Mouse (Mus musculus): Measurements from ENCODE around the gene Odf4.

DNA sequence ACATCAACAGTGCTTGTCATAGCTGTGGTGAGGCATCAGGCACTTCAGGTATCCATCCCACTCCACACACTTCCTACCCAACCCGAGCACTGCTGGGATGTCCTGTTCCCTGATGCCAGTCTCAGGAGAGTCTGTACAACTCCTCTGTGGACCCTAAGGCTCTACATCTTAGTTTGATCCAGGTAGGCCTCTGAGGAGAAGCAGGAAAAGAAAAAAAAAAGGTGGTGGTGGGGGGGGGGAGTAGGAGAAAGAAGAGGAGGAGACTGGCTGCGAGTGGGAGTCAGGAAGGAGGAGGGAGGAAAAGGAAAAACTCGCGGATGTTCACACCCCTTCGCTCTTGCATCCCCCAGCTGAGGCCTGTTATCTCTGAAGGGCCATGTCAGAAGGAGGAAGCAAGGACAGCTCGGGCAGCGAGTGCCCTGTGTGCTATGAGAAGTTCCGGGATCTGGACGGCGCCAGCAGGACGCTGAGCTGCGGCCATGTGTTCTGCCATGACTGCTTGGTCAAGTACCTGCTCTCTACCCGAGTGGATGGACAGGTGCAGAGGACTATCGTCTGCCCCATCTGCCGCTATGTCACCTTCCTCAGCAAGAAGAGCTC lies 34.5 kb downstream of the Odf4 start:
- no peak for TF ChIP-seq POLR2A (IDR thresholded peaks at IDR 0.05; ENCODE audit: low read depth, low read length)
- TF ChIP-seq CTCF (IDR thresholded peaks at IDR 0.05; ENCODE audit: borderline replicate concordance, insufficient read depth, low read length), result no peak

All from embryonic fibroblast, embryonic 13.5 days (primary cell).